Mouse (Mus musculus) hindbrain, embryonic 10.5 days (tissue): ENCODE data around the gene Lpxn. TPM values are rescaled to one million over a fixed set of nuclear protein-coding genes. Genes with fewer than 3 reads are reported as not detected.

ENCODE experiments used
- DNase-seq: peaks from one replicate; pipeline ENCODE4 v3.0.0-alpha.2; 2017; ENCODE audit warnings: low spot score
- H3K27ac ChIP-seq: fragments of 300-500 bp; sonication (generic); 2 replicates; pipeline ENCODE4 v1.5.1; 2016; ENCODE audit warnings: mild to moderate bottlenecking, moderate library complexity
- H3K27me3 ChIP-seq: fragments of 300-500 bp; sonication (generic); 2 replicates; pipeline ENCODE4 v1.6.1; 2016; ENCODE audit warnings: mild to moderate bottlenecking; ENCODE audit not compliant: poor library complexity, insufficient read depth, severe bottlenecking
- H3K36me3 ChIP-seq: fragments of 300-500 bp; sonication (generic); 2 replicates; pipeline ENCODE4 v1.6.1; 2016; ENCODE audit warnings: mild to moderate bottlenecking, moderate library complexity
- H3K4me1 ChIP-seq: fragments of 300-500 bp; sonication (generic); replicated peaks from 2 replicates; pipeline ENCODE4 v1.6.1; 2016; ENCODE audit warnings: mild to moderate bottlenecking
- H3K4me3 ChIP-seq: fragments of 300-500 bp; sonication (generic); 2 replicates; pipeline ENCODE4 v1.5.1; 2016; ENCODE audit warnings: mild to moderate bottlenecking, moderate library complexity
- H3K9me3 ChIP-seq: fragments of 300-500 bp; sonication (generic); 2 replicates; pipeline ENCODE4 v1.6.1; 2016; ENCODE audit warnings: mild to moderate bottlenecking, moderate library complexity
- WGBS: fragments of 180-500 bp; shearing (Covaris S2); methylation state at CpG from one replicate; pipeline ENCODE4 v1.1.7; 2016; 5-methylcytosine and 5-hydroxymethylcytosine counted together
- polyA plus RNA-seq: library from polyadenylated mRNA; unstranded; fragments of >200 nt; fragmentation: Nextera tagmentation; extraction: Ambion mirVana; gene quantifications from 2 replicates; pipeline ENCODE4 v1.2.1, GENCODE M21; 2016

Gene Lpxn
- polyA plus RNA-seq, result 0.73 and 1.1 TPM in 2 replicates

GRCm38 (mm10) chr19:12795511-12796327 is at the start of gene Lpxn, which contains the start of gene Zfp91:
TSS of gene Lpxn (plus strand) at chr19:12796193.
TSS of gene Zfp91 (minus strand) at chr19:12796126.
- WGBS, result under 1% methylated on average over 76 of the region's 76 CpGs
- Histone ChIP-seq H3K4me1 (peaks cover 29% of the 10 kb centered on the region), H3K27me3 (no peaks in the 10 kb centered on the region), H3K36me3 (no peaks in the 10 kb centered on the region), H3K4me3 (peak within 1 kb of the TSS; percentile 88), H3K9me3 (no peaks in the 10 kb centered on the region), H3K27ac (peak within 1 kb of the TSS; percentile 99)
- peak; percentile 97 for DNase-seq

GRCm38 (mm10) chr19:12756286-12756685 is 39.7 kb upstream of the Lpxn start:
- no peak for DNase-seq
- H3K27me3 ChIP-seq, result no peaks in the 10 kb centered on the region
- no peaks in the 10 kb centered on the region for H3K4me1 ChIP-seq
- H3K9me3 ChIP-seq, result no peaks in the 10 kb centered on the region
- H3K4me3 ChIP-seq, result no peak overlapping the region
- no peak overlapping the region for H3K27ac ChIP-seq
- 81% methylated on average over 3 of the region's 3 CpGs for WGBS
- peaks cover under 1% of the 10 kb centered on the region; the same call in 1 of the 2 replicates for H3K36me3 ChIP-seq

- Histone ChIP-seq H3K4me1 (no peaks in the 10 kb centered on the region), H3K27ac (no peak overlapping the region), H3K4me3 (no peak overlapping the region), H3K9me3 (no peaks in the 10 kb centered on the region), H3K27me3 (no peaks in the 10 kb centered on the region), H3K36me3 (peaks cover 28% of the 10 kb centered on the region)
- DNase-seq, result no peak
- WGBS, result 86% methylated on average over 1 of the region's 1 CpGs
Observed at GRCm38 (mm10) chr19:12758936-12759478, 37.0 kb upstream of the Lpxn start.

GRCm38 (mm10) chr19:12759656-12760055 is 36.3 kb upstream of the Lpxn start:
- Histone ChIP-seq H3K27ac (no peak overlapping the region), H3K36me3 (peaks cover 34% of the 10 kb centered on the region), H3K4me1 (no peaks in the 10 kb centered on the region), H3K9me3 (no peaks in the 10 kb centered on the region), H3K27me3 (no peaks in the 10 kb centered on the region), H3K4me3 (no peak overlapping the region)
- 71% methylated on average over 2 of the region's 2 CpGs for WGBS
- no peak for DNase-seq

GRCm38 (mm10) chr19:12762212-12763130 is 33.5 kb upstream of the Lpxn start:
- no peak overlapping the region for H3K4me3 ChIP-seq
- no peaks in the 10 kb centered on the region for H3K4me1 ChIP-seq
- no peak overlapping the region for H3K27ac ChIP-seq
- no peaks in the 10 kb centered on the region for H3K27me3 ChIP-seq
- 61% methylated on average over 2 of the region's 2 CpGs for WGBS
- DNase-seq, result no peak
- H3K9me3 ChIP-seq, result no peaks in the 10 kb centered on the region
- H3K36me3 ChIP-seq, result peaks cover 57% of the 10 kb centered on the region

- Histone ChIP-seq H3K9me3 (no peaks in the 10 kb centered on the region), H3K27ac (no peak within 1 kb of the TSS), H3K27me3 (no peaks in the 10 kb centered on the region), H3K4me1 (no peaks in the 10 kb centered on the region), H3K36me3 (peaks cover 85% of the 10 kb centered on the region), H3K4me3 (no peak within 1 kb of the TSS)
- 79% methylated on average over 7 of the region's 7 CpGs for WGBS
- no peak for DNase-seq
Observed at GRCm38 (mm10) chr19:12765308-12765707, 30.7 kb upstream of the Lpxn start, which contains the start of gene Cntf. TSS of gene Cntf (minus strand) at chr19:12765632.

- Histone ChIP-seq H3K36me3 (peaks cover 91% of the 10 kb centered on the region), H3K4me3 (no peak overlapping the region), H3K27ac (no peak overlapping the region), H3K4me1 (no peaks in the 10 kb centered on the region), H3K27me3 (no peaks in the 10 kb centered on the region), H3K9me3 (no peaks in the 10 kb centered on the region)
- 96% methylated on average over 5 of the region's 5 CpGs for WGBS
- DNase-seq, result no peak
Observed at GRCm38 (mm10) chr19:12770888-12771287, 25.1 kb upstream of the Lpxn start.

GRCm38 (mm10) chr19:12780437-12780836 is 15.6 kb upstream of the Lpxn start:
- no peak overlapping the region for H3K27ac ChIP-seq
- H3K4me1 ChIP-seq, result no peaks in the 10 kb centered on the region
- H3K9me3 ChIP-seq, result no peaks in the 10 kb centered on the region
- H3K36me3 ChIP-seq, result peaks cover 38% of the 10 kb centered on the region
- H3K27me3 ChIP-seq, result no peaks in the 10 kb centered on the region
- H3K4me3 ChIP-seq, result no peak overlapping the region
- DNase-seq, result no peak

GRCm38 (mm10) chr19:12786803-12787395 is 9.1 kb upstream of the Lpxn start:
- DNase-seq, result no peak
- H3K9me3 ChIP-seq, result 0 out of 2 replicates have a peak, but pooled peaks cover 3% of the 10 kb centered on the region

GRCm38 (mm10) chr19:12787721-12788120 is 8.3 kb upstream of the Lpxn start:
- WGBS, result 95% methylated on average over 4 of the region's 4 CpGs

More at GRCm38 (mm10) chr19:12786803-12787395, 9.1 kb upstream of the Lpxn start:
- Histone ChIP-seq H3K4me1 (peaks cover 7% of the 10 kb centered on the region; the same call in 1 of the 2 replicates), H3K27me3 (no peaks in the 10 kb centered on the region), H3K36me3 (peaks cover 23% of the 10 kb centered on the region), H3K4me3 (no peak overlapping the region), H3K27ac (no peak overlapping the region)
- 98% methylated on average over 2 of the region's 2 CpGs for WGBS

GRCm38 (mm10) chr19:12792374-12792773 is 3.6 kb upstream of the Lpxn start:
- DNase-seq, result no peak
- H3K27ac ChIP-seq, result no peak overlapping the region
- no peaks in the 10 kb centered on the region for H3K9me3 ChIP-seq
- H3K27me3 ChIP-seq, result no peaks in the 10 kb centered on the region
- H3K4me1 ChIP-seq, result peaks cover 24% of the 10 kb centered on the region
- H3K4me3 ChIP-seq, result no peak overlapping the region
- peaks cover 18% of the 10 kb centered on the region for H3K36me3 ChIP-seq

More at GRCm38 (mm10) chr19:12787721-12788120, 8.3 kb upstream of the Lpxn start:
- no peaks in the 10 kb centered on the region for H3K27me3 ChIP-seq
- no peak for DNase-seq
- peaks cover 23% of the 10 kb centered on the region for H3K36me3 ChIP-seq
- H3K9me3 ChIP-seq, result 0 out of 2 replicates have a peak, but pooled peaks cover 3% of the 10 kb centered on the region
- peaks cover 8% of the 10 kb centered on the region; the same call in 1 of the 2 replicates for H3K4me1 ChIP-seq
- H3K4me3 ChIP-seq, result no peak overlapping the region
- H3K27ac ChIP-seq, result no peak overlapping the region
